Mouse (Mus musculus) limb, embryonic 14.5 days (tissue): ENCODE measurements at regions not wholly inside any gene's neighbourhood (a gene's known extent, or its start where the extent isn't known, plus 50 kb on each side); places are given as distances from the start of the nearest gene placed in this dataset. TPM values are rescaled to one million over a fixed set of nuclear protein-coding genes. Genes with fewer than 3 reads are reported as not detected.

ENCODE experiments used
- ATAC-seq: fragments of 200-750 bp; cut with Nextera tagmentation; 2 replicates; pipeline ENCODE4 v1.8.0; 2017; ENCODE audit warnings: low read depth, moderate number of reproducible peaks, moderate TSS enrichment; ENCODE audit not compliant: low FRiP score
- DNase-seq: peaks from one replicate; pipeline ENCODE4 v3.0.0-alpha.2; 2015; ENCODE audit warnings: low spot score
- H3K27ac ChIP-seq: fragments of 300-500 bp; sonication (generic); replicated peaks from 2 replicates; pipeline ENCODE4 v1.5.1; 2014; ENCODE audit warnings: low read depth, mild to moderate bottlenecking, low read length, moderate library complexity, mixed read lengths
- H3K27me3 ChIP-seq: fragments of 300-500 bp; sonication (generic); 2 replicates; pipeline ENCODE4 v1.6.1; 2014; ENCODE audit warnings: low read length, mixed read lengths; ENCODE audit not compliant: control insufficient read depth, insufficient read depth
- H3K36me3 ChIP-seq: fragments of 300-500 bp; sonication (generic); 2 replicates; pipeline ENCODE4 v1.6.1; 2014; ENCODE audit warnings: mild to moderate bottlenecking, low read length, moderate library complexity, mixed read lengths; ENCODE audit not compliant: control insufficient read depth, insufficient read depth
- H3K4me1 ChIP-seq: fragments of 300-500 bp; sonication (generic); 2 replicates; pipeline ENCODE4 v1.6.1; 2014; ENCODE audit warnings: antibody characterized with exemption, low read length, mixed read lengths; ENCODE audit not compliant: control insufficient read depth, insufficient read depth
- H3K4me2 ChIP-seq: fragments of 300-500 bp; sonication (generic); replicated peaks from 2 replicates; pipeline ENCODE4 v1.6.1; 2014; ENCODE audit warnings: low read depth, mild to moderate bottlenecking, low read length, moderate library complexity; ENCODE audit not compliant: severe bottlenecking
- H3K4me3 ChIP-seq: fragments of 300-500 bp; sonication (generic); replicated peaks from 2 replicates; pipeline ENCODE4 v1.5.1; 2014; ENCODE audit warnings: low read length
- H3K9ac ChIP-seq: fragments of 300-500 bp; sonication (generic); 2 replicates; pipeline ENCODE4 v1.6.1; 2014; ENCODE audit warnings: mild to moderate bottlenecking, low read depth, low read length, moderate library complexity; ENCODE audit not compliant: severe bottlenecking
- H3K9me3 ChIP-seq: fragments of 300-500 bp; sonication (generic); 2 replicates; pipeline ENCODE4 v1.6.1; 2016; ENCODE audit warnings: low read length; ENCODE audit not compliant: control insufficient read depth
- POLR2A ChIP-seq: fragments of 200-500 bp; IDR thresholded peaks from 2 replicates; pipeline ENCODE4 v1.8.0; 2012; ENCODE audit warnings: inconsistent platforms, mild to moderate bottlenecking, moderate library complexity, borderline replicate concordance; ENCODE audit not compliant: insufficient read depth, insufficient read length; ENCODE audit errors: extremely low read depth
- WGBS: fragments of 180-500 bp; shearing (Covaris S2); extraction: QIAGEN DNeasy Blood & Tissue Kit; methylation state at CpG from one replicate; pipeline ENCODE4 v1.1.7; 2014; 5-methylcytosine and 5-hydroxymethylcytosine counted together
- microRNA counts: library from miRNA; unstranded; fragments of <30 nt; microRNA quantifications from one replicate; lab custom pipeline; 2016
- microRNA-seq: library from miRNA; unstranded; fragments of <30 nt; microRNA quantifications from one replicate; pipeline ENCODE4, GENCODE M21; 2016

GRCm38 (mm10) chrX:103557496-103557895, 72.9 kb upstream of the Zcchc13 start:
- Histone ChIP-seq H3K27me3 (no peaks in the 10 kb centered on the region), H3K36me3 (peaks cover 4% of the 10 kb centered on the region), H3K9ac (no peak overlapping the region), H3K4me1 (no peaks in the 10 kb centered on the region; the same call in 1 of the 2 replicates), H3K4me3 (no peak overlapping the region), H3K27ac (no peak overlapping the region), H3K9me3 (no peaks in the 10 kb centered on the region), H3K4me2 (no peak overlapping the region)
- no peak for DNase-seq
- 94% methylated on average over 4 of the region's 4 CpGs for WGBS
- TF ChIP-seq POLR2A = no peak
- ATAC-seq = no peak

DNA sequence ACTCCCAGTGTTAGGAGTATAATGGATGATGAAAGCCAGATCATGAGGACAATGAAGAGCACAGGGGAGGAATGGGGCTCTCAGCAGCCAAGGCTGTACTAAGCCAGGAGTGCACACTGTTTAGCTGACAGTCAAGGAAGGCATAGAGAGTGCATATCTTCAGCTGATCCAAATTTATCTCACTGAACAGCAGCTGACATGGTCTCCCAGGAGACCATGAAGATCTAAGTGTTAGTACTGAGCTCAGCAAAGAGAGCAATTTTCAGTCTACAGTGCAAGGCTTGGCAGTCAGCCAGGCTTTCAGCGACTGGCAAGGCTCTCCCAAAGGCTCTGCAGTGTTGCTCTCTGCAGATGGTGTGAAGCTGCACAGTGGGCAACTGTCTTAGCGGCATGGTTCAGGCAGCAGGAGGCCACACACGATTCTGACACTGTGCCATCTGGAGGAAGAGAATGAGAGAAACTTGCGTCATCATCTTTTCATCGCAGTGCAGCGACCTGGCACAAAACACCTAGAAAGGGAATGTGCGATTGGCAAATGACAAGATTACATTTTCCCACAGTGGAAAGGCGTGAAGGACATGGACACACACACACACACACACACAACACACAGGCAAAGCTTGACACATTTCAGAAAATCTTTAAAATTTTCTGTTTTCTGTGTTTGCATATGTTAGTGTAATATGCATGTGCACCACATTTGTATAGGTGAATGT, 66.7 kb upstream of the Zcchc13 start:
- DNase-seq = peak; percentile 80
- peak; percentile 75 for ATAC-seq

DNA sequence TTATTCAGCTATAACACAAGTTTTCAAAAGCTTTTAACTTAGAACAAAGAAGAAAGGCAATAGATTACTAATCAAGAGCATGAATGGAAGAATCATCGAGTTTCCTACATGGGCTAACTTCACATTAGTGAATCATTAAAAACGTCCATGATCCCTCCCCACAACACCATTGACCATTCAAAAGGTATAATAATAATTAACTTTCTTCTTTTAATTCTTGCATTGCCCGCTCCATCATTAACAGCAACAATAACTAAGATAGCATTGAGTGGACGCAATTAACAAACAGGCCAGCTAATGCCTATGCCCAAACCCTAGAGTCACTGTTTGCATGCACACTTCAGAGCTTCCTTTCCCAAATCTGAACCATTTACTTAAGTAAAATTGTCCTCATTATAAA, 57.0 kb upstream of the Zcchc13 start:
- Histone ChIP-seq H3K27ac (no peak overlapping the region), H3K9ac (no peak overlapping the region), H3K27me3 (no peaks in the 10 kb centered on the region), H3K4me2 (no peak overlapping the region), H3K9me3 (no peaks in the 10 kb centered on the region), H3K36me3 (0 out of 2 replicates have a peak, but pooled peaks cover 4% of the 10 kb centered on the region), H3K4me3 (no peak overlapping the region), H3K4me1 (no peaks in the 10 kb centered on the region)
- no peak for ATAC-seq
- no peak for DNase-seq
- 89% methylated on average over 4 of the region's 4 CpGs for WGBS
- TF ChIP-seq POLR2A = no peak

More for the DNA sequence above, 66.7 kb upstream of the Zcchc13 start:
- WGBS = 60% methylated on average over 8 of the region's 8 CpGs
- no peaks in the 10 kb centered on the region for H3K9me3 ChIP-seq
- H3K4me1 ChIP-seq = no peaks in the 10 kb centered on the region
- H3K36me3 ChIP-seq = peaks cover 4% of the 10 kb centered on the region
- no peak overlapping the region for H3K9ac ChIP-seq
- no peak overlapping the region for H3K4me2 ChIP-seq
- TF ChIP-seq POLR2A = no peak
- no peak overlapping the region for H3K4me3 ChIP-seq
- no peaks in the 10 kb centered on the region for H3K27me3 ChIP-seq
- H3K27ac ChIP-seq = no peak overlapping the region

DNA sequence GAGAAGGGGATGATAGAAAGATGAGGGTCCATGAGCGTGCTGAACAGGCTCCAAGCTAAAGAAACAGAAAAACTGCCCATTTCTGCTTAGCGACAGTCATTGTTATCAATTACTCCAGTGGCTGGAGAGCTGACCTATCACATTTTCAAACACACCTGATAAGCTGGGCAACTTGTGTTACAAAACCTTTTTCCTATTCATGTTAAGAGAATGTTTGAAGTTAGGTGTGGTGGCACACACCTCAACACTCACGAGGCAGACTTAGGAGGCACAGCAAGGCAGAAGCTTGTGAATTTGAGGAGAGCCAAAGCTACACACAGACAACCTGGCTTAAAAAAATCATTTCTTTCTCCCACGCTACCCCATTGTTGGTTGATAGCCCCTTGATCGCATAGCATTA, 50.9 kb upstream of the Zcchc13 start:
- no peak for DNase-seq
- Histone ChIP-seq H3K27ac (no peak overlapping the region), H3K4me1 (no peaks in the 10 kb centered on the region), H3K9ac (no peak overlapping the region), H3K4me3 (no peak overlapping the region), H3K4me2 (no peak overlapping the region), H3K27me3 (no peaks in the 10 kb centered on the region), H3K9me3 (no peaks in the 10 kb centered on the region), H3K36me3 (peaks cover 8% of the 10 kb centered on the region; the same call in 1 of the 2 replicates)
- WGBS = 94% methylated on average over 5 of the region's 5 CpGs
- no peak for TF ChIP-seq POLR2A
- no peak for ATAC-seq

MicroRNA genes in the stretch of these regions (microRNA counts, 519-probe panel; counts per million panel counts)
- microRNA mmu-miR-374 (lab: Ali Mortazavi, UCI) = 3,501 counts per million, percentile 68 among the panel's probes with 10 or more counts
- microRNA mmu-miR-421 (lab: Ali Mortazavi, UCI) = 2,925 counts per million, percentile 53 among the panel's probes with 10 or more counts

Small RNAs in the stretch of these regions (microRNA-seq; reads per million reads assigned to microRNA genes)
- not detected for gene Mir374b
- not detected for gene Mir374c
- 376 reads per million, percentile 61 among the genes with 10 or more reads in this experiment for gene Mir421
